Mouse (Mus musculus) adipocyte (in vitro differentiated cells): ENCODE measurements around the gene Defb30.

Source experiments
- DNase-seq: peaks from one replicate; pipeline ENCODE4 v3.0.0-alpha.2; 2016; ENCODE audit warnings: low spot score

Defb30 gene

DNA sequence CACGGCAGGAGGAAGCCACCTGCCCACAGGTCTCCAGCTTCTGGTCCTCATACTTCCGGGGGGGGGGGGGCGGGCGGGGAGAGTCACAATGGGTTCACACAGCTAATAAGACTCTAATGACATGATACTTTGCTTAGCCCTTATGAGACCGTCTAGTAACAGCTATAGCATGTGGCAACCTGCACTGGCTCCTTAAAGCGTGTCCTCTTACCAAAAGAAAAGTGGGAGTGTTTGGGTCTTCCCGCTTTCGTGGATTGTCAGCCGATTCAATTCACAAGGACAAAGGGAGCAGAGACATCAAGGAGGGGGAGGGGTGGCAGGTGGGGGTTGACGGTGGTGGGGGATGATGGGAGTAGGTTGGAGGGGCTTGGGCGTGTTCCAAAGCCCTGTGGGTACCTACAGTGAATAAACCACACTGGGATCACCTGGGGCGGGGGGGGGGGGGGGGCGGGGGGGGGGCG lies at the start of gene Defb30:
Defb30 (minus strand) TSS at position 51 of the 461 bp plus-strand sequence.
- DNase-seq = no peak

DNA sequence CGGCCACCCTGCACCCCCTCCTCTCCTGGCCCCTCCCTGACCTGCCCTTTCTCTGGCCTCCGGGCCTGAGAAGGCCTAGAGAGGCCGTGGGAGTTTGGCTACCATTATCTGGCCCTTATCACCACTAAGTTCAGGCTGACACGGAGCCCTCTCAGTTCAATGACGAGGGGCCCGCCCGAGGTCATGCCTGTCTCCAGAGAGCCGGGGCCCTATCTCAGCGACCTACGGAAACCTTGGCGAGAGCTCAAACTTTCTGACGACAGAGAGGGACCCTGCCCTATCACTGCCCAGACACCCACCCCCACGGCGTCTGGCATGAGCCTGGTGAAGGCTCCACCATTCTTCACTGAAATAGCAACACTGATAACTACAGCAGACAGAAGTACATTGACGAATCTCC lies 17.9 kb upstream of the Defb30 start:
- DNase-seq = no peak

DNA sequence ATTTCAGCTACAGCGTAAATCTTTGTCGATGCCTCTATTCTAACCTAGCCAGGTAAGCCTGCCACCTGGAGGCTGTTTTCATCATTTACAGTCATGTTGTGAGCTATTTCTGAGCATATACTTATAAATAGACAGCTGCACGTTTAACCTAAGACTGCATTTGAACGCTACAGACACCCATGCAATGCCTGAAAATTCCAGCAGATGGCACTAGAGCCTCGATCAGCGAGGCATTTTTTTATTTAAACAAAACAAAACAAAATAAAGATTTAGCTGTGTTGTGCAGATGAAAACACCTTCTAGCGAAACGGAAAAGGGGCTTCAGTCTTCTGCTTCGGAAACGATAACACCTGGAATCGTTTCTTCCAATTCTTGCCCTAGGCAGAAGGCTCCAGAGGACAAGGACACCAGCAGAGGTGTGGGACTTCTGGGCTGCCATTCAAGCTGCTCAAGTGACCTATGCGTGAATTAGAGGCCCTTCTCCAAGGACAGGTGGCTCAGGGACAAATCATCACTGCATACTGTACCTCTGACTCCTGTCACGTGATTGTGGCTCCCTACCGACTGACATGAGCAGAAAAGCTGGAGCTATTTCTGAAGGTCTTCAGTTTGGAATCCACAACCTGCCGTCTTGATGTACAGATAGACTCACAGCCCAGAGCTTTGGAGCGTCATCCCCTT lies 17.0 kb upstream of the Defb30 start:
- peak; percentile 62 for DNase-seq

DNA sequence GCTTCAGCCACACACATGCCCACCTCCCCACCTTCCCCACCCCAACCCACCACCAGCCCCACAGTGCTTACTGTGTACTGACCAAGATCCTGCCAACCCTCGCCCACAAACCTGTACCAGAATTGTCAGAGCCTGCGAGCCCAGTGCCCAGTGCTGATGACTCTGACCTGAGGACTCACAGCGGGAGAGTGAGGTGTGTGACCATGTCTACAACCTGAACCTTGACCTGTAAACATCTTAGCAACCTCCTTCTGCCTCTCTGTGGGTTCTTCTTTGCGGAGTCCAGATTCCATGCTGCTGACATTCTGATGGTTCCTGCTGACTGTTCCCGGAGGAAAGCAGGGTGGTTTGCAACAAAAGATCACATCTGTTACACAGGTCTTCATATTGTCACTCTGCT lies 15.6 kb upstream of the Defb30 start:
- no peak for DNase-seq

DNA sequence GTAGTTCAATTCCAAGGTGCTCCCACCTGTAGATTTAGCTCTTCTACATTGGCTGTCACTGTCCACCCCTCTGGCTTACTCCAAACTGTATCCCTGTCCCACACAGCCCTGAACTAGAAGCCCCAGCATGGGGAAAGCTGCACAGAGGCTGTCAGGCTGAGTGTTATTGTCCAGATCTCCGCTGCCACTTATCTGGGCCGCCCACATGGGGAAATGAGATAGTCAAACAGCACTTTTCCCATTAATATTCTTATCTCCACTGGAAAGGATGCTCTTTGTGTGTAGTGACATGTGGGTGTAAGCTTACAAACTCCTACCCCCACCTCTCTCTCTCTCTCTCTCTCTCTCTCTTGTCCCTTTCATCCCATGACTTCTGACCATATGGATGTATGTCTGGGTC lies 12.4 kb upstream of the Defb30 start:
- no peak for DNase-seq

DNA sequence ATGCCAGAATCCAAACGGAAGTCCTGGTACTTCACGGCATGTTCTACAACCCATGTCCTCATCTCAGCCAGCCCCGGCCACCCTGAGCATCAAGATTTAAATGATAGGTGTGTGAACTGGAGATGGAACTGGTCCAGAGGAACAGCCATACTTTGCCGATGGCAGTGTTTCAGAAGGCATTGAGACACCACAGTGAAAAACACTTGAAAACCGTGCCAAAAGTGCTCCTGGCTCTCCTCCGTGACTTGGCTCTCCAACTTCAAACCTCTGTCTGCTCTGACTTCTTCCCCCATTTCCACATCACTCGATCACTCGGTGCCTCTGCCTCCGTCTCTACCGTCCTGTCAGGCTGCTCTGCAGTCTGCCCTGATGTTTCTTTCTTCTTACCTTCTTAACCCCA lies 10.6 kb upstream of the Defb30 start:
- DNase-seq = peak; percentile 64

DNA sequence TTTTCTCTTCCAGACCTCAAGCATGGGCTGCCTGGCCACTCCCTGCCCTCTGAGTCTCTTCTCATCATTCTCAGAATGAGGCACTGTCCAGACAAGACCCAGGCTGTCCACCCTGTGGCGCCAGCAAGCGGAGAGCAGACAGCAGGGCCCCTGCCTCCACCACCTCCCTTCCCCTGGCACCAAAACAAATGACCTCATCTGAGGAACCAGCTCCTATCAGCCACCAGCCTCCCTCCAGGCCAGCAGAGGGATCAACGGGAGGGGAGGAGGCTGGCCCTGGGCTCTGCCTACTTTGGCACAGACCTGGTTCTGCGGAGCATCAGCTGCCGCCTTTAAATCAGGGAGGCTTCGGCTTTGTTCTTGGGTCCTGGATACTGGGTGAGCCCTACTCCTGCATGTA lies 5.0 kb upstream of the Defb30 start:
- DNase-seq = no peak

DNA sequence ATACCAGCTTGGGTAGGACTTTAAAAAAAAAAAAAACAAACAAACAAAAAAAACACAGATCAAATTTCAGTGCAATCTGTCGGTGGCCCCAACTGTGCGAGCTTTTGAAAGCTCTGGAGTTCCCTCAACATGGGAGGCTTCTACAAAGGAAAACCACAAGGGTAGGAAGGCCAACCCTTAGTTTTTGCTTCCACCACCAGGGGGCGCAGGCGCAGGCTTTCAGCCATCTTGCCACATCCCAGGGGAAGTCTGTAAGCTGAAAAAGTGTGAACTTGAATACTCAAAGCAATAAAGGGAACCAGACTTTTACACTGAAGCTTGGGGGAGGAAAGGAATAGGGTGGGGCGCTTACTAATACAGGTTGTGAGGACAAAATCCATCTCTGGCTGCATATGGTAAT lies 1.0 kb upstream of the Defb30 start:
- DNase-seq = peak; percentile 64

DNA sequence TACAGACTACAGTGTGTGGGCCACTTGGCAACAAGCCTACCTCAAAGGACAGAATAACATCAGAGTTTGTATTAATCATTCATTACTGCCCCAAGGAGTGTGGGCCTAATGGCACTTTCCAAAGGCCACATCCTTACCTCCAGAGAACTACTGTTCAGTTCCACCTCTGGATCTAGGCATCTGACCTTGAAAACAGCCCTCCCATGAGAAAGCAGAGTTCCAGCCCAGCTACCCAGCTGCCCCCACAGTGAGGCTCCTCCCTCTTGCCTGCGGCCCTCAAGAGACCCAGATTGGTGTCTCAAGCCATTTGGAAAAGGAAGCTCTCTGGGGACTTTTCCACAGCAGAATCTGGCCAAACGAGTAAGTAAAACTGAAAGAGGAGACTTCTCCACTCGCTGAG lies 3.1 kb downstream of the Defb30 start, which contains the start of gene Defb42:
Defb42 (plus strand) TSS at position 301 of the 400 bp plus-strand sequence.
- DNase-seq = no peak

DNA sequence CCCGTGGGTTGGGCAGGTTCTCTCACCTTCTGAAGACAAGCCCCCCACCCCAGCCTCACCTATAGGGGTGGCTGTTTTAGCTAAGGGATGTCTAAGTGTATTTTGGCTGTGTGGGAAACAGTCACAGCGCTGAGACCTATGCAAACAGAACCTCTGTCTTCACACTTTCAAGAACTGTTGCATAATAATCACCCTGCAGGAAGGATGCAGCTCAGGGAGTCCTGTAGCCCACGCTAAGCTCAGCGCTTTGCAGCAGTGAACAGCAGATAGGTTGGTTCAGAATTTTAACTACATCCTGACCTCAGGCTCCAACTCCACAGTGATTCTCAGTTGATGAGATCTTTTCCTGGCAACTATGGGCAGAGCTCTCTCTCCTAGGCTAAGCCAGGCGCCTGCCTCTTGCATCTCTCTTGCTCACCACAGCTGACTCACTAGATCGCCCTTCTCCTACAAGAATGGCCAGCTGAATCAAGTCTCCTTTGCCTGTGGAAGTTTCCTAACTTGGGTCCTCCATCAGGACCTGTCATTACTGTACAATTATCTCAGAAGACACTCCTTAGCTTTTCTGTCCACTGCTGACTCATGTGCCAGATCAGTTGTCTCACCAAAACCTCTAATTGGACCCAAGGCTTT lies 29.1 kb downstream of the Defb30 start:
- peak; percentile 8 for DNase-seq

DNA sequence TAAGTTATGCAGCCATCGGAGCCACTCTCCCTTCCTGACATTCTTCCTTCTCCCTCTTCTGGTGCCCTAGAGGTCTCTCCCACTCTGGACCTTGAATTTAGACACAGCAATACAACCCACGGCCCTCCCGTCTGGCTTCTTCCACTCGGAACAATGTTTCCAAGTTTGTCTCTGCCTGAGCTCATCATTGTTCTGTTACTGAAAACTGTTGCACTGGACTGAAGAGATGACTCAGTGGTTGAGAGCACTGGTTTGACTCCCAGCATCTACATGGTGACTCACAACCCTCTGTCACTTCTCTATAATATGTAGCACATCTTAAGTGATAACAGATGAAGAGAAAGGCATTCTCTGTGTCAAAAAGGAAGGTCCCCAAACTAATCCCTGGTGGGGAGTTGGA lies 35.1 kb downstream of the Defb30 start:
- no peak for DNase-seq

DNA sequence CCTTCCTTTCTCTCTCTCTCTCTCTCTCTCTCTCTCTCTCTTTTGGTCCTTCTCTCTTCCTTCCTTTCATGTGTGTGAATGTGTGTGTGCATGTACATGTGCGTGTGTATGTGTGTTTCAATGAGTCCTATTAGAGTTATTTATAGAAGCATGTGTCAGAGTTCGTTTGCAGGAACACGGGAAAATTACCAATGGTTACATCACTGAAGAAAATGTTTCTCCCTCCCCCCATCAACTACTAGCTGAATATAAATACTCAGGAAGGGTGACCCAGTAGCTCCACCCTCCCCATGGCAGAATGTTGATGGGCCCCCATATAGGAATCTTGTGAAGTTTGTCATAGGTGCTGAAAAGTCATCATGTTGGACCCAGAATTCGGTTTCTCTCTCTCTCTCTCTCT lies 36.7 kb downstream of the Defb30 start:
- no peak for DNase-seq

DNA sequence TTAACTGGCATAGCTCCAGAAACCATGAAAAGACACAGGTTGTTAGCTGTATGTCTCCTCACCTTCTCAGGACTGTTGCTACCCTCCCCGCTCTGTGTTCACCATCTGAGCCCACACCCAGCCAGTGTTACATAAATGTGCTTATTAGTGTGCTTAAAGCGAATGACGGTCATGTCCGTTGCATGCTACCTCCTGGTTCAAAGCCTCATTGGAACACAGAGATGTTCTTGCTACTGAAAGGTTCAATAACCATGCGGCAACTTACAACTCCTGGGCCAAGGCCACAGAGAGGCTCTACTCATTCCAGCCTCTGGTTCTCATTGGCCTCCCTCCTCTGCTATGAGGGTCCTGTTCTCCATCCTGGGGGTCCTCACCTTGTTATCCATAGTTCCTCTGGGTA lies 38.3 kb downstream of the Defb30 start, which contains the start of gene Defb43:
Defb43 (plus strand) TSS at position 301 of the 400 bp plus-strand sequence.
- DNase-seq = no peak

DNA sequence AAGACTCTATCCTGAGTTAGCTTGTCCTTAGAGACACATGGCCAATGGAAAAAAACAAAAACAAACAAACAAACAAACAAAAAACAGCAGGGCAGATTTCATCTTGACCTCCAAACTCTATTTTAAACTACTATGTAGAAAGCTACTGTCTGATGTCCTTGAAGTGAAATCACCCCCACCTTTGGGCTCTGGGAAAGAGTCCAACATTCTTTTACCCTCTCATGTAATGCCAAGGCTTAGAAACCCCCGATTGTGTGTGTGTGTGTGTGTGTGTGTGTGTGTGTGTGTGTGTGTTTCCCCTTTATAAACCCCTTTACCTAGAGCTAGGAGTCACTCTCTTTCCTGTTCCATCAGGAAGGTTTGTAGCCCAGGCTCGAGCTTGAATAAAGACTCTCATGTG lies 47.2 kb downstream of the Defb30 start:
- DNase-seq = no peak

DNA sequence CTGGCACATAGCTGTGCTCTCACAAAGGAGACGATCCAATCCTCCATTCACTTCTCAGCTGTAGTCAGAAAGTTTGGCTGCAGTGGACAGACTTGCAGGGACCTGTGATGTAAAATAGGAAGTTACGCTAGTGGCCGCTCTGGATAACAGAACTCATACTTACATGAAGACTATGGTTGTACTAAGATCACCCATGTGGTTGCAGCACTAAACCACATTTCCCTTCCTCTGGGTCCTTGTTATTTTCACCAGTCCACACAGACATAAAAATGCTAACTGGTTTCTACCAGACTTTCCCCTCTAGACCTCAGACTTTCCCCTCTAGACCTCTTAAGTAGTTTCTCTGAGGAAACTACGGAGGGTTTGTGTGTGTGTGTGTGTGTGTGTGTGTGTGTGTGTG lies 50.8 kb downstream of the Defb30 start:
- DNase-seq = no peak

DNA sequence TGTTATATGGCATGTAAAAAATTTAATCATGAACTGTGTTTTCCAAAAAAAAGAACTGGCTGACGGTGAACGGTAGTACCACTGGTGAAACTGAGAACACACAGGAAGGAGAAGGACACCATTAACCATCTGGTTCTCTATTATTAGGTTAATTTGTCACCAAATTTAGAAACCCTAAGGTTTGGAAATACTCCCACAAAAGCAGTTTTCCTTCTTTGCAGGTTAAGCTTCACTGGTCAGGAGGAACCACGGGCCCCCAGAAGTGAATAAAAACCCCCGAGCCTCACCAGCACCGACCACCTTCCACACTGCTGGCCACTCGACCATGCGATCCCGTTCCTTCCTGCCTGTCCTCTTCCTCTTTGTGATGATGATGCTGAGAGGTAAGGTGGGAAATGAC lies 52.0 kb downstream of the Defb30 start, which contains the start of gene Defb47:
Defb47 (plus strand) TSS at position 301 of the 400 bp plus-strand sequence.
- DNase-seq = no peak

DNA sequence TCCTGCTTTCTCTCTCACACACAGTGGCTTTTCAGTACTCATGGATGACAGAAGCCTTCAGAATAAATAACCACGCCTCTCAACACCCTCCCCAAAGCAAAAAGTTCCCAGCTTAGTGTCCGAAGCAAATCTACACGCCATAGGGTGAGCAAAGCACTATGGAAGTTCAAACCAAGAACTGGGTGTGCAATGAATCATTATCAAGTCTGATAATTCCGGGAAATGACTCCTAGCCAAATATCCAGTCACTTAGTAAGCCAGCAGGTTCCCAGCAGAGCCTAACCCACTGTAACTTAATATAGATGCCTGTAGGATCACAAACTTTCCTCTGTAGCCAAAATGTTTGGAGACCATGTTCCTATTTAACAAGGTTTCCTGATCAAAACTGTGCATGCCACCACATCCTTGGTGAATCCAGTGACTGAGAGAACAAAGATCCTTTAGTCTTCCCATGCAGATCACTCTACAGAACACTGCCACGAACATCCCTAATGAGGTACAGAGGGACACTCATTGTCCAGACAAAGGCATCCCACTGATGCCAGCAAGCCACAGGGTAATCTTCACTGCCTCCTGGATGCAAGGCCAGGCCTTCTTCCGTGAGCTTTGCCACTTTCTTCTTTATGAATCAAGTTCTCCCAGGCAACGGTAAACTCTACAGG lies 57.8 kb downstream of the Defb30 start:
- DNase-seq = no peak

DNA sequence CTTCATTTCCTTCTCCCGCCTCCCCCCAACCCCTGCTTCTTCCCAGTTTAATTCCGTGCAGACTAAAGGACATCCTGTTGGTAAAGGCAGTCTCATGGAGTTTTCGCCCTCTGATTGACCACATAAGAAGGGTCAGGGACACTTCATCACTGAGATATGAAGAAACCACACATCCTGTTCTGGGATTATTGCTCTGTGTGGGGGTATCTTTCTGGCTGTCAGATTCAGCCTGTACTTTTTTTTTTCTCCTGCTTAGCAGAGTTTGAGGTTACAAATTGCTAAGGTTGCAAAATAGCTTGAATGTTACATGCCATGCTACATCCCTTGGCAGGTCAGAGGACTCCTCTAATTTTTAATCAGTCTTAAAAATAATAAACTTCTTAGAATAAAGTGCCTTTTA lies 58.5 kb downstream of the Defb30 start:
- DNase-seq = no peak

DNA sequence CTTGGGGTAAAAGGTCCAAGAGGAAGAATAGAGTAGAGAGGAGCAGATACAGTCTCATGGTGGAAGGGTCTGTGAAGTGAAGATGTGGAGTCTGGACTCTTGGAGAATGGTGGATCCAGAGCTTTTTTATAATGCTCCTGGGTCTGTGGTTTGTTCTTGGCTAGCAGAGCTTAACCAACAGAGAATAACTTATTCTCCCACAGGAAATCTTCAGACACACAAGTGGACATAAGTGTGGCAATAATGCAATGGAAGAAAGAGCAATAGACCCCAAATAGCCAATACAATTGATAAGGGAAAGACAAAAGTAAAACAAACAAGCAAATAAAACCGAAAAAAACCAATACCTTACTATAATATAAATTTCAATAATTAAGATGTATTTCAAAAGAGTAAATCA lies 65.3 kb downstream of the Defb30 start, which contains the start of gene Defb48:
Defb48 (minus strand) TSS at position 101 of the 400 bp plus-strand sequence.
- no peak for DNase-seq
